In the genomic region with DNA sequence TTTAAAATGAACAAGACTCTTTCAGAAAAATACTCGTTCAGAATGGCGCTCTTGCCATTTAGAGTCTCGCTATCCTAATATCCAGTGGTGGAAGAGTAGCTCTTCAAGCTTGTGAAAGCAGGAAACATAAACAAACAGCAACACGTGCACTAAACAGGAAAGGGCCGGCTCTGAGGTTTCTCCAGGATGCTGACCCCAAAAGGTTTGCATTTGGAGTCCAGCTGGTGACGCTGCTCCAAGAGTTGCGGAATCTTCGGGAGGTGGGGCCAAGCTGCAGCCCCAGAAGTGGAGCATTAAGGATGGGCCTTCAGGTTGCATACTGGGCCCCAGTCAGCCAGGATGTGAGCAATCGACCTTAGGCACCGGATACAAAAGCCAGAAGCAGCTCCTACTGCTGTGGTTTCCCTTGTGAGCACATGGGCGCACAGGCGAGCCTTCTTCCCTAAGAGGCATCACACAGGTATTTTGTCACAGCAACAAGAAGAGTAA, we compare ENCODE assay signal across 9 mouse cellular contexts.
DNase-seq lines count a peak whose midpoint lies in the region; ATAC-seq lines count a peak whose summit lies in the region.
"Had no signal": no experiment of that assay in that cellular context is flagged by ENCODE, and none has a peak within 500 bp of the region (broad histone marks: within the 10 kb centered on the region; RNA-seq: fewer than 3 reads in every experiment).

No protein-coding gene starts in this region.

- H3K27me3 ChIP-seq in liver, embryonic 11.5 days (replicated peaks; ENCODE audit: control insufficient read depth, insufficient read depth, low read length) = no peaks in the 10 kb centered on the region
- H3K27me3 ChIP-seq: megakaryocyte, embryonic 14.5 days had no signal

- no peaks in the 10 kb centered on the region; the same call in 1 of the 2 replicates for H3K36me3 ChIP-seq in liver, embryonic 11.5 days (ENCODE audit: control insufficient read depth, insufficient read depth, low read length)

- H3K4me3 ChIP-seq in liver, embryonic 11.5 days (ENCODE audit: low read depth, low read length) = no peak overlapping the region
- H3K4me3 ChIP-seq: megakaryocyte, embryonic 14.5 days had no signal

- 66% methylated on average over 12 of the region's 12 CpGs for WGBS in liver, embryonic 11.5 days

- H3K27ac ChIP-seq in liver, embryonic 11.5 days (ENCODE audit: low read depth, low read length) = peak overlapping the region; percentile 50; the same call in 1 of the 2 replicates

- peaks cover 28% of the 10 kb centered on the region for H3K4me1 ChIP-seq in liver, embryonic 11.5 days (replicated peaks; ENCODE audit: control insufficient read depth, insufficient read depth, low read length)

- peak; percentile 68 for DNase-seq in CD4-positive helper T cell, adult 2 months (ENCODE audit: low read depth, low spot score)
- peak; percentile 54 for DNase-seq in embryo, embryonic 10.5 days (ENCODE audit: low spot score)
- peak; percentile 30 for DNase-seq in heart, postnatal 4 days
- no peak for DNase-seq in liver, embryonic 11.5 days (ENCODE audit: low spot score)
- DNase-seq in natural killer cell, adult 2 months (ENCODE audit: low spot score in 2 of 2) = no peak
- no peak for DNase-seq in testis, postnatal 10 days (ENCODE audit: low spot score)
- DNase-seq in ovary, postnatal 10 days (ENCODE audit: low spot score) = no peak

- H3K9me3 ChIP-seq in liver, embryonic 11.5 days (ENCODE audit: control insufficient read depth, low read length) = no peaks in the 10 kb centered on the region

- H3K9ac ChIP-seq in liver, embryonic 11.5 days (ENCODE audit: low read depth, low read length) = no peak overlapping the region

- ATAC-seq in liver, embryonic 11.5 days (replicated peaks; ENCODE audit: low FRiP score) = no peak
- no peak for ATAC-seq in frontal cortex, adult (ENCODE audit: low TSS enrichment)

- no peak overlapping the region for H3K4me2 ChIP-seq in liver, embryonic 11.5 days

Comparison
In these comparisons a context has a peak if more than half of its experiments do, and no peak if none do; other contexts are left out.
1. DNase-seq: peak in CD4-positive helper T cell, adult 2 months (single experiment), embryo, embryonic 10.5 days (single experiment) and heart, postnatal 4 days (single experiment); none in liver, embryonic 11.5 days (single experiment), natural killer cell, adult 2 months (0 of 2), testis, postnatal 10 days (single experiment) and ovary, postnatal 10 days (single experiment).